Mouse (Mus musculus) lung, embryonic 14.5 days (tissue): Measurements from ENCODE around the gene Syt13. TPM values are rescaled to one million over a fixed set of nuclear protein-coding genes. Genes with fewer than 3 reads are reported as not detected.

ENCODE experiments used
- ATAC-seq: fragments of 200-750 bp; cut with Nextera tagmentation; 2 replicates; pipeline ENCODE4 v1.8.0; 2017; ENCODE audit warnings: mild to moderate bottlenecking, moderate TSS enrichment, moderate library complexity; ENCODE audit not compliant: insufficient read depth
- DNase-seq: peaks from one replicate; pipeline ENCODE4 v3.0.0-alpha.2; 2015
- H3K27ac ChIP-seq: fragments of 300-500 bp; sonication (generic); 2 replicates; pipeline ENCODE4 v1.5.1; 2014; ENCODE audit warnings: low read depth, mild to moderate bottlenecking, moderate library complexity
- H3K27me3 ChIP-seq: fragments of 300-500 bp; sonication (generic); 2 replicates; pipeline ENCODE4 v1.6.1; 2014; ENCODE audit warnings: low read length, control low read depth; ENCODE audit not compliant: insufficient read depth
- H3K36me3 ChIP-seq: fragments of 300-500 bp; sonication (generic); 2 replicates; pipeline ENCODE4 v1.6.1; 2014; ENCODE audit warnings: control low read depth; ENCODE audit not compliant: insufficient read depth
- H3K4me1 ChIP-seq: fragments of 300-500 bp; sonication (generic); 2 replicates; pipeline ENCODE4 v1.6.1; 2014; ENCODE audit warnings: antibody characterized with exemption, control low read depth; ENCODE audit not compliant: insufficient read depth
- H3K4me2 ChIP-seq: fragments of 300-500 bp; sonication (generic); 2 replicates; pipeline ENCODE4 v1.6.1; 2014; ENCODE audit warnings: mild to moderate bottlenecking
- H3K4me3 ChIP-seq: fragments of 300-500 bp; sonication (generic); 2 replicates; pipeline ENCODE4 v1.5.1; 2014; ENCODE audit warnings: low read depth, low read length
- H3K9ac ChIP-seq: fragments of 300-500 bp; sonication (generic); 2 replicates; pipeline ENCODE4 v1.6.1; 2014
- H3K9me3 ChIP-seq: fragments of 300-500 bp; sonication (generic); 2 replicates; pipeline ENCODE4 v1.6.1; 2016; ENCODE audit warnings: low read depth, low read length, control low read depth
- CTCF ChIP-seq: IDR thresholded peaks from 2 replicates; pipeline ENCODE4 v1.5.1; 2016; ENCODE audit warnings: antibody characterized with exemption, low read depth
- WGBS: fragments of 180-500 bp; shearing (Covaris S2); extraction: QIAGEN DNeasy Blood & Tissue Kit; methylation state at CpG from one replicate; pipeline ENCODE4 v1.1.7; 2014; 5-methylcytosine and 5-hydroxymethylcytosine counted together
- polyA plus RNA-seq: library from polyadenylated mRNA; unstranded; fragments of >200 nt; fragmentation: Nextera tagmentation; extraction: Ambion mirVana; gene quantifications from 2 replicates; pipeline ENCODE4 v1.2.1, GENCODE M21; 2014

The Syt13 gene
- polyA plus RNA-seq, 1 experiment from 2014 or later, result 3.2 TPM

DNA sequence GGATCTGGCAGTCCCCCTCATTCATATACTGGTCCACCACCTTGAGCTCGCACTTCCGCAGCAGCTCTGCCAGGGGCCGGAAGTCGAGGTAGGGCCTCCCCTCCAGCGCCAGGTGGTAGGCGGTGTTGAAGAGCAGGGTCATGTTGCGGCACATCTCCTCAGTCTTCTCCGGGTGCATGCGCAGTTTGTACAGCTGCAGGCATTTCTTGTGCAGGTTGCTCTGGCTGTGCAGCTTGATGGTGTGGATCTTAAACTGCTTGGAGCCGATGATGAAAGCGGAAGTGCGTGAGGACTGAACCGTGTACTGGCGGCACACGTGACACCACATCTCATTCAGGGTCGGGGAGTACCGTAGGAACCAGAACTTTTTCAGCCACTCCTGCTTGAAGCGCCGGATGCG is 58.7 kb downstream of the Syt13 start:
- Histone ChIP-seq H3K9ac (no peak overlapping the region), H3K27ac (no peak overlapping the region), H3K36me3 (peaks cover 63% of the 10 kb centered on the region), H3K4me3 (no peak overlapping the region), H3K4me2 (no peak overlapping the region), H3K9me3 (no peaks in the 10 kb centered on the region), H3K4me1 (no peaks in the 10 kb centered on the region), H3K27me3 (no peaks in the 10 kb centered on the region)
- TF ChIP-seq CTCF, result no peak
- 94% methylated on average over 20 of the region's 20 CpGs for WGBS
- no peak for DNase-seq
- no peak for ATAC-seq

DNA sequence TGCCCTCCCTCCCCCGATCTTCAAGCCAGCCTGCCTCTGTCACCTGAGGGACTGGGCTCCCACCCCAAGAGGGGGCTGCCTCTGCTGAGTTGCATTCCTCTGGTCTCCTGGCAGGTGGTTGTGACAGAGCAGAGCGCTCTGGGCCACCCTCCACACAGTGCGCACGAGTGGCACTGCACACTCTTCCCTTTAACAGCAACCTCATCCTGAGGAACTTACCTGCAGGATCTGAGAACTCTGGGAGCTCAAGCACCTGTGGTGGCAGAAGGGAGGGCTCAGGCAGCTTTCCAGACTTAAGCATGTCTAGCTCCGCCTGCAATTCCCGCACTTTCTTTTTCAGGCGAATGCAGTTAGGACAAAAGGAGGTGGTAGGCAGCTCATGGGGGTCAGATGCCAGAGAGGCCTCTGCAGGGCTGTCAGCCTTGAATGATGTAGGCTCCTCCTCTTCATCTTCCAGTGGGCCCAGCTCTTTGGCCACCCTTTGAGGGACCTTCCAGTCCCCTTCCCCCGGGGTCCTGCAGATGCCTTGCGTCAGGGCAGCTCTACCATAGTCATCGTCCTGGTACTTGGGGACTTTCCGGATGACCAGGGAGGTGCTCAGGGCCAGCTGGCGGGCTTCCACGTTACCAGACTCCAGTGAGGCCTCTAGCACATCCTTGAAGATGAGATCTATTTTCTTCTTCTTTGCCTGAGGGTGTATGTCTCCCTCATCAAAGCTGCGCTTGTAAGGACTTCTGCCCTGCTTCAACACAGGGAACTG is 60.3 kb downstream of the Syt13 start:
- H3K36me3 ChIP-seq, result peaks cover 65% of the 10 kb centered on the region
- H3K4me3 ChIP-seq, result no peak overlapping the region
- TF ChIP-seq CTCF, result no peak
- ATAC-seq (no peak), DNase-seq (no peak)
- no peaks in the 10 kb centered on the region for H3K4me1 ChIP-seq
- H3K27ac ChIP-seq, result no peak overlapping the region
- 76% methylated on average over 14 of the region's 14 CpGs for WGBS
- H3K9ac ChIP-seq, result no peak overlapping the region
- no peaks in the 10 kb centered on the region for H3K27me3 ChIP-seq
- no peak overlapping the region for H3K4me2 ChIP-seq
- no peaks in the 10 kb centered on the region for H3K9me3 ChIP-seq

GRCm38 (mm10) chr2:92980165-92980564 is 65.3 kb downstream of the Syt13 start:
- Histone ChIP-seq H3K27ac (no peak overlapping the region), H3K9ac (no peak overlapping the region), H3K4me1 (no peaks in the 10 kb centered on the region), H3K27me3 (no peaks in the 10 kb centered on the region), H3K9me3 (no peaks in the 10 kb centered on the region), H3K4me2 (no peak overlapping the region), H3K36me3 (peaks cover 24% of the 10 kb centered on the region; the same call in 1 of the 2 replicates), H3K4me3 (no peak overlapping the region)
- 88% methylated on average over 10 of the region's 10 CpGs for WGBS
- ATAC-seq (no peak), DNase-seq (no peak)
- TF ChIP-seq CTCF, result no peak

GRCm38 (mm10) chr2:92982591-92983272 is 67.8 kb downstream of the Syt13 start:
- peak; percentile 70 for DNase-seq
- 44% methylated on average over 8 of the region's 8 CpGs for WGBS
- Histone ChIP-seq H3K4me1 (no peaks in the 10 kb centered on the region), H3K9ac (no peak overlapping the region), H3K9me3 (no peaks in the 10 kb centered on the region), H3K27me3 (no peaks in the 10 kb centered on the region), H3K27ac (no peak overlapping the region), H3K36me3 (peaks cover 35% of the 10 kb centered on the region; the same call in 1 of the 2 replicates), H3K4me2 (no peak overlapping the region), H3K4me3 (no peak overlapping the region)
- no peak for ATAC-seq
- TF ChIP-seq CTCF, result peak; percentile 46

GRCm38 (mm10) chr2:92983273-92983620 is 68.3 kb downstream of the Syt13 start:
- TF ChIP-seq CTCF, result no peak
- Histone ChIP-seq H3K9ac (no peak overlapping the region), H3K36me3 (peaks cover 35% of the 10 kb centered on the region; the same call in 1 of the 2 replicates), H3K4me2 (no peak overlapping the region), H3K27ac (no peak overlapping the region), H3K4me1 (no peaks in the 10 kb centered on the region), H3K9me3 (no peaks in the 10 kb centered on the region), H3K27me3 (no peaks in the 10 kb centered on the region), H3K4me3 (no peak overlapping the region)
- WGBS, result 69% methylated on average over 4 of the region's 4 CpGs
- ATAC-seq, result no peak
- no peak for DNase-seq

GRCm38 (mm10) chr2:92984321-92985108 is 69.6 kb downstream of the Syt13 start:
- H3K9me3 ChIP-seq, result no peaks in the 10 kb centered on the region
- no peak overlapping the region for H3K27ac ChIP-seq
- DNase-seq (no peak), ATAC-seq (no peak)
- peaks cover 3% of the 10 kb centered on the region; the same call in 1 of the 2 replicates for H3K4me1 ChIP-seq
- H3K36me3 ChIP-seq, result peaks cover 43% of the 10 kb centered on the region; the same call in 1 of the 2 replicates
- no peak overlapping the region for H3K9ac ChIP-seq
- WGBS, result 75% methylated on average over 7 of the region's 7 CpGs
- no peak overlapping the region for H3K4me3 ChIP-seq
- no peak overlapping the region for H3K4me2 ChIP-seq
- H3K27me3 ChIP-seq, result no peaks in the 10 kb centered on the region
- TF ChIP-seq CTCF, result no peak

- no peak for TF ChIP-seq CTCF
- WGBS, result 67% methylated on average over 2 of the region's 2 CpGs
- Histone ChIP-seq H3K27ac (no peak overlapping the region), H3K4me1 (peaks cover 3% of the 10 kb centered on the region; the same call in 1 of the 2 replicates), H3K36me3 (peaks cover 42% of the 10 kb centered on the region; the same call in 1 of the 2 replicates), H3K9ac (no peak overlapping the region), H3K27me3 (no peaks in the 10 kb centered on the region), H3K4me2 (no peak overlapping the region), H3K9me3 (no peaks in the 10 kb centered on the region), H3K4me3 (no peak overlapping the region)
- ATAC-seq (no peak), DNase-seq (no peak)
Observed at GRCm38 (mm10) chr2:92985171-92985570, 70.3 kb downstream of the Syt13 start.
